Mouse (Mus musculus): Measurements from ENCODE around the gene Abcc3.

The Abcc3 gene

GRCm38 (mm10) chr11:94326961-94327411 lies 65.8 kb downstream of the Abcc3 start:
- DNase-seq (ENCODE audit: inconsistent ontology term): peak; percentile 85

GRCm38 (mm10) chr11:94324618-94325017 lies 68.2 kb downstream of the Abcc3 start:
- DNase-seq (ENCODE audit: inconsistent ontology term): no peak

GRCm38 (mm10) chr11:94323271-94323925 lies 69.4 kb downstream of the Abcc3 start:
- peak; percentile 62 for DNase-seq (ENCODE audit: inconsistent ontology term)

GRCm38 (mm10) chr11:94322636-94323035 lies 70.2 kb downstream of the Abcc3 start:
- DNase-seq (ENCODE audit: inconsistent ontology term): no peak

- DNase-seq (ENCODE audit: inconsistent ontology term): peak; percentile 96
Observed at GRCm38 (mm10) chr11:94321931-94322400, 70.8 kb downstream of the Abcc3 start, which contains the start of gene Luc7l3. Gene Luc7l3 (minus strand): TSS chr11:94321988.

- DNase-seq (ENCODE audit: inconsistent ontology term): no peak
Observed at GRCm38 (mm10) chr11:94320969-94321930, 71.5 kb downstream of the Abcc3 start.

- DNase-seq (ENCODE audit: inconsistent ontology term): no peak
Observed at GRCm38 (mm10) chr11:94318056-94318455, 74.7 kb downstream of the Abcc3 start.

GRCm38 (mm10) chr11:94317515-94317914 lies 75.3 kb downstream of the Abcc3 start:
- DNase-seq (ENCODE audit: inconsistent ontology term): no peak

GRCm38 (mm10) chr11:94317014-94317413 lies 75.8 kb downstream of the Abcc3 start:
- DNase-seq (ENCODE audit: inconsistent ontology term): no peak

GRCm38 (mm10) chr11:94316528-94316927 lies 76.3 kb downstream of the Abcc3 start:
- DNase-seq (ENCODE audit: inconsistent ontology term): no peak

GRCm38 (mm10) chr11:94315308-94315707 lies 77.5 kb downstream of the Abcc3 start:
- DNase-seq (ENCODE audit: inconsistent ontology term): peak; percentile 19

GRCm38 (mm10) chr11:94314098-94314652 lies 78.6 kb downstream of the Abcc3 start:
- DNase-seq (ENCODE audit: inconsistent ontology term): no peak

- DNase-seq (ENCODE audit: inconsistent ontology term): no peak
Observed at GRCm38 (mm10) chr11:94312733-94313132, 80.1 kb downstream of the Abcc3 start.

GRCm38 (mm10) chr11:94294996-94295845 lies 97.6 kb downstream of the Abcc3 start:
- no peak for DNase-seq (ENCODE audit: inconsistent ontology term)
